Mouse (Mus musculus) ES-E14 (cell line): ENCODE measurements around the gene Wdr62.

ENCODE experiments used
- CHD2 ChIP-seq: IDR thresholded peaks from 2 replicates; pipeline ENCODE4 v1.6.1; 2014; ENCODE audit warnings: mild to moderate bottlenecking, low read depth, low read length, inconsistent platforms
- HCFC1 ChIP-seq: IDR thresholded peaks from 2 replicates; pipeline ENCODE4 v1.6.1; 2012; ENCODE audit warnings: low read length, inconsistent platforms, borderline replicate concordance; ENCODE audit not compliant: insufficient read depth
- MAFK ChIP-seq: IDR thresholded peaks from 2 replicates; pipeline ENCODE4 v1.6.1; 2014; ENCODE audit warnings: mild to moderate bottlenecking, low read depth, low read length, inconsistent platforms; ENCODE audit not compliant: insufficient read depth
- ZC3H11A ChIP-seq: IDR thresholded peaks from 2 replicates; pipeline ENCODE4 v1.6.1; 2012; ENCODE audit warnings: low read depth, mild to moderate bottlenecking, inconsistent platforms, low read length, borderline replicate concordance
- ZNF384 ChIP-seq: IDR thresholded peaks from 2 replicates; pipeline ENCODE4 v1.6.1; 2012; ENCODE audit warnings: low read depth, low read length, inconsistent platforms

DNA sequence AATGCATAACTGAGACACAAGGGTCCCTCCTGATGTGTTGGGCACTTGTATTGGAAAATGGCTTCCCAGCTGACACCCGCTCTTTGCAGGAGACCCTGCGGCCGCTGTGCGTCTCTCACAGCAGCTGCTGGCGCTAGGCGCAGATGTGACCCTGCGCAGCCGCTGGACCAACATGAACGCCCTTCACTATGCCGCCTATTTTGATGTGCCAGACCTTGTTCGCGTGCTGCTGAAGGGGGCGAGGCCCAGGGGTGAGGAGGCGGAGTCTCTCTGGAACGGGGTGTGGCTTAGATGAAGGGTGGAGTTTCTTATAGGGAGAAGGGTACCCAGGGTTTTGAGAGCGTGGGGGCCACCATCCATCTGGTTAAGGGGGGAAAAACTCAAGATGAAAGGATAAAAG, 17.0 kb upstream of the Wdr62 start:
- TF ChIP-seq ZC3H11A (no peak), CHD2 (no peak), ZNF384 (no peak), MAFK (no peak), HCFC1 (no peak)
